Mouse (Mus musculus) frontal cortex, postnatal 25 days (tissue): ENCODE measurements around the gene Pdzrn3.

Experiments used
- DNase-seq, 2 experiments: peaks; one replicate each; pipeline ENCODE4 v3.0.0; 2022; ENCODE audit warnings: low spot score in 2 of 2

The Pdzrn3 gene

GRCm38 (mm10) chr6:101372982-101373381 is 4.7 kb downstream of the Pdzrn3 start:
- no peak for DNase-seq

GRCm38 (mm10) chr6:101366809-101367602 is 10.7 kb downstream of the Pdzrn3 start:
- DNase-seq: no peak

GRCm38 (mm10) chr6:101365795-101366194 is 11.9 kb downstream of the Pdzrn3 start:
- no peak for DNase-seq

GRCm38 (mm10) chr6:101363904-101364303 is 13.8 kb downstream of the Pdzrn3 start:
- DNase-seq: no peak

GRCm38 (mm10) chr6:101362728-101363127 is 15.0 kb downstream of the Pdzrn3 start:
- DNase-seq: no peak

- no peak for DNase-seq
Measured at GRCm38 (mm10) chr6:101362268-101362667, 15.4 kb downstream of the Pdzrn3 start.

GRCm38 (mm10) chr6:101360211-101360737 is 17.4 kb downstream of the Pdzrn3 start:
- no peak for DNase-seq

GRCm38 (mm10) chr6:101359646-101360045 is 18.1 kb downstream of the Pdzrn3 start:
- no peak for DNase-seq

- no peak for DNase-seq
Measured at GRCm38 (mm10) chr6:101354887-101355286, 22.8 kb downstream of the Pdzrn3 start.

GRCm38 (mm10) chr6:101354230-101354881 is 23.3 kb downstream of the Pdzrn3 start:
- no peak for DNase-seq

- DNase-seq: no peak
Measured at GRCm38 (mm10) chr6:101353701-101354100, 24.0 kb downstream of the Pdzrn3 start.

GRCm38 (mm10) chr6:101352626-101353025 is 25.1 kb downstream of the Pdzrn3 start:
- DNase-seq: no peak

GRCm38 (mm10) chr6:101351100-101351499 is 26.6 kb downstream of the Pdzrn3 start:
- DNase-seq: no peak

- no peak for DNase-seq
Measured at GRCm38 (mm10) chr6:101350414-101350973, 27.2 kb downstream of the Pdzrn3 start.

GRCm38 (mm10) chr6:101348496-101348895 is 29.2 kb downstream of the Pdzrn3 start:
- no peak for DNase-seq

- DNase-seq: no peak
Measured at GRCm38 (mm10) chr6:101340051-101340450, 37.6 kb downstream of the Pdzrn3 start.

- no peak for DNase-seq
Measured at GRCm38 (mm10) chr6:101337842-101338528, 39.7 kb downstream of the Pdzrn3 start.

- DNase-seq: no peak
Measured at GRCm38 (mm10) chr6:101336660-101337059, 41.0 kb downstream of the Pdzrn3 start.

- no peak for DNase-seq
Measured at GRCm38 (mm10) chr6:101335744-101336143, 42.0 kb downstream of the Pdzrn3 start.

GRCm38 (mm10) chr6:101334495-101334894 is 43.2 kb downstream of the Pdzrn3 start:
- no peak for DNase-seq

GRCm38 (mm10) chr6:101330392-101330791 is 47.3 kb downstream of the Pdzrn3 start:
- DNase-seq: no peak

- DNase-seq: no peak
Measured at GRCm38 (mm10) chr6:101329499-101329898, 48.2 kb downstream of the Pdzrn3 start.
